Mouse (Mus musculus) heart, postnatal 25 days (tissue): ENCODE results near the gene Slc38a4. TPM values are rescaled to one million over a fixed set of nuclear protein-coding genes. Genes with fewer than 3 reads are reported as not detected.

Experiments used
- DNase-seq: peaks from one replicate; pipeline ENCODE4 v3.0.0; 2022; ENCODE audit warnings: low spot score
- intact Hi-C: fragments of 180-260 bp; cut with DNase I; formaldehyde crosslinking; loops from one replicate; pipeline ENCODE4 v1.15.1; 2025
- total RNA-seq, 2 experiments: library from RNA; stranded (reverse); gene quantifications; 2 replicates each; pipeline ENCODE4 v1.2.3; 2021

Slc38a4 gene
- total RNA-seq, 2 experiments from 2014 or later: 10.6 to 17.1 TPM

DNA sequence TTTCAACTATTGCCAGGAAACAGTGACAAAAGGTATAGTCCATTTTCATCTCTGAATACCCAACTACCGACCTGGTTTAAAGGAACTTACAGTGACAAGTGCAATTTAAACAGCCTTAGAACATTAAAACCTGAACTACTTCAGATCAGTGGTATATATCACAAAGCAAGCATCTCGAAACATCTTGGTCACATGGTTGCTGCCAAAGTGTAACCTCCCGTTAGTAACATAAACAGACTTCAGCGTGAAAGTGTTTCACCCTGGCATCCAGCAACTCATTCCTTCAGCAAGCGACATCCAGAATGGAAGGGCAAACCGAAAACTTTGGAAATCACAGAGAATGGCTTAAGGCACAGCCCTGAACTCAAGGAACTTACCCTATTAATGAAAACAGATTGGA lies 29.1 kb downstream of the Slc38a4 start:
- DNase-seq: no peak
- intact Hi-C loops: no loop called here

DNA sequence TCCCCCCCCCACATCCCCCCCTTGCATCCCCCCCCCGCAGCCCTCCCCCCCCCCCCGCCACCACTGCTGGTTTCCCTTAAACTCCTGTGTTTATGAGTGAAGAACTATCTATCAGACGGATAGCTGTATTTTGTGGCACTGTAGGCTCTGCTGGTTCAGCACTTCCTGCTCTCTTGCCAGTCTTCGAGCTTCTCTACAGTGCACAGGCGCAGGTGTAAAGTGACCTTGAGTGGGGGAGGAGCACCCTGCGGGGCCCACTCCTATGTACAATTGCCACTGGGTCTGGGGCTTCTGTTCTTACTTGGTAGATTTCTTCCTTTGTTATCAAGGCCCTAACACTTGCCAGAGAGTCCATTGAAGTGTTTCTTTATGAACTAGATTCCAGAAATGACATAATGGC lies 33.0 kb downstream of the Slc38a4 start:
- no peak for DNase-seq
- intact Hi-C loops: no loop called here

DNA sequence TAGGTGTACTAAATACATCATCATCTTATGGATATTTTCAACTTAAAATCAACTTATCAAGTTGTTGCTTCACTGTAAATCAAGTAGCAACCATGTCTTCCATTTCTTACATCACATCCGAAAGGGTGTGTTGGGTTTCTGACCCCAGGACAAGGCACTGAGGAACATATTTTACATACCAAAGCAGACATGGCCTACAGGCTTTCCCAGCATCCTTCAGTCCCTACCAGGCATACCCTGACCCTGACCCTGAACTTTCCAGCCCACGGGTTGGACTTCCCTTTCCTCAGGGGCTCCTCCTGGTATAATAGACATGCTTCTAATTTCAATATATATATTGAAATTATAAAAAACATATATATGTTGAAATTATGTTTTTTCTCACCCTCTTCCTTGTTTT lies 33.5 kb downstream of the Slc38a4 start:
- intact Hi-C loops: no loop called here
- no peak for DNase-seq

DNA sequence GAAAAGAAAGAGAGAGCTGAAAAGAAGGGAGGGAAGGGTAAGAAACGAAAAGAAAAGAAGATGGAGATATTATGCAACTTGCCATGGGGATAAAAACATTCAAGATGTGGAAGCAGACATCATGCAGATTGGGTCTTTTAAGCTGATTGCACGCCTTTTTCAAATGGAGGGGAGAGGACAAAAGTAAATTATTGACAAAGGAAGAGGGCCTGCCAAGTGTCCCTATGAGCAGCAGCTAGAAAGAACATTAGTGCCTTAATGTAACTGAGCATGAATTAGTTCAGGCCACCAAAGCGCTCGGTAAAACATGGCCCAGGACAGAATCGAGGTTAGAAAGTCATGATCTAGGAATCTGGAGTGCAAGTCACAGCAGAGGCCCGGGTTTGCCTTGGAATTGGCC lies 35.5 kb downstream of the Slc38a4 start:
- intact Hi-C loops: no loop called here
- no peak for DNase-seq

DNA sequence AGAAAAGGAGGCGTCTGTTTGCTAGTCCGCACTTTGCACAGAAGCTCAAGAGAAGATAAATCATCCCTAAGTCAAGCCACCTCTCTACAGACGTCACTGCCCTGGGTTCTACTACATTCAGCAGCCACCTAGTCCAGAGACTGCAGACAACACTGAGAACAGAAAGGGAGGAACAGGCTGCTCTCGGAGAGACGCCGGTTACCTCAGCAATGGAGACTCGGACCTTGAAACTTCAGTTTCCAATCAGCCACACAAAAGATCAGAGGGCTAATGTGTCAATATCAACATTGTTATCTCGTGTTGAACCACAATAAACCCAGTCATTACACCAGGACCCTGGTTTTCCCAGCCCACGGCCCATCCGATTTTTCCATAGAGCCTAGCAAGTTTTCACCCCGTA lies 36.4 kb downstream of the Slc38a4 start:
- no peak for DNase-seq
- intact Hi-C loops: no loop called here

DNA sequence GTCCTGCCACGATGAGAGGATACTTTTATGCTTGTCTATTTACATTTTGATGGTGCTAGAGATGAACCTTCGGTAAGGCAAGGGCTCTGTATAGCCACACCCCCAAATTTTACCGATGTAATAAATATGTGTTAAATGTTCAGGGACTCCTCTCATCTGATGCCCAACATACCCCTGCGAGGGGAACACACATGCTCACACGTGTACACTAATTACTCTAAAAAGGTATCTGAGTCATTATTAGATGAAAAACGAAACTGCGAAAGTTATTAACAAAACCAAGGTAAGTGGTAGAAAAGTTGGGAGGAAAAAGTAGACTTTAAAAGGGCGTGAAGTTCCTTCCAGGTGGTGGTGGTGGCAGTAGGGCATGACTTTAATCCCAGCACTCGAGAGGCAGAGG lies 38.6 kb downstream of the Slc38a4 start:
- no peak for DNase-seq
- intact Hi-C loops: no loop called here

DNA sequence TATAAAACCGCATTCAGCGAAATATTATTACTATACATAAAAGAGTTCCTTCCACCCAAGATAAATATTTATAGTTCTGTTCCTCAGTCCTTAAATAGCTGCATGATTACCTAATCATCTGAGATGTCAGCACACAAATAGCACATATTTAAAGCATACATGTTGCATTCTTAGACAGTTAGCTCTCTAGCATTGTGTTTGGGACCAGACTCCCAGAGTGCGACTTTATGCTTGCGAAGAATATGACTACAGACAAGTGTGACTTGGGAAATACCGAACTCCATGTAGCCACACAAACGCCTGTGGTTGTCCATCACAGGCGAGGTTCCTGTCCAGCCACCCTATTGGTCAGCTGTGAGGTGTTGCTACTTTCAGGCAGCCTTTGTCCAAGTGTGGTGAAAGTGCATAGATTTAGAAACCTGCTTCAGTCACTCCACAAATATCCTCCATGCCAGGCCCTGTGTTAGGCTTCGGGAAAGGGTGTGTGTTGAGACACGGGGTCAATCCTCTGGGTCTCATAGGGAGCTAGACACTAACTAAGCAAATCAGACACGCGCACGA lies 40.6 kb downstream of the Slc38a4 start:
- no peak for DNase-seq
- intact Hi-C loops: no loop called here

DNA sequence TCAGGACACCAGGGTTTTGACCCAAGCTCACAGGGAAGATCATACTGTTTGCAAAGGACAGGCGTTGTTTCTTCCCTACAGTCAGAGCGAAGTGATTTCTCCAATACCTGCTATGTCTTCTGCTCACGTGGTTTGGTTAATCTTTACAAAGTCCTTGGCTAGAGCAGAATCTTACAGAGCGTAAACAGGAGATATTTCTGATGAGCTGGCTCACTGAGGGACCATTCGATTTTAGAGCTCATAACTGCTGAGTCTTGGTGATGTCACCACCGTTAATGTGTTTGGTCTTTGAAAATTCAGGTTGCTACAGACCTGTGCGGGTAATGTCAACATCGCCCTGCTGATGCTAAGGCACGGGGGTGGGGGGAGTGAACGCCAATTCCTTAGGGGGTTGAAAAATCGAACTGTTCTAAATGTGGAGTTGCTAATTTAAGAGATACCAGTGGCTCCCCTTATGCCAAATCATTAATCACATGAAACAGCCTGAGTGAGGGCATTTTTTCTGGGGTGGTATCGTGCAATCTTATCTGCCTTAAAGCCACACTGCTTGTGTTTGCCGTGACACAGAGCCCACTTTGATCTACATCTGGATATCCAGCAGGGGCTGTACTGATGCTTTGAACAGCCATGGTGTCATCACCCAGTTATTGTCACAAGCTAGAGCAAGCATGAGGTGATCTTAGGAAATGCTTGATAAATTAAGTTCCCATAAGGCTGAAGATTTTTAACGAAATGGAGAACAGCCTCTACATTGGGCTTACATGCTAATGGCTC lies 44.0 kb downstream of the Slc38a4 start:
- intact Hi-C loops: no loop called here
- no peak for DNase-seq

DNA sequence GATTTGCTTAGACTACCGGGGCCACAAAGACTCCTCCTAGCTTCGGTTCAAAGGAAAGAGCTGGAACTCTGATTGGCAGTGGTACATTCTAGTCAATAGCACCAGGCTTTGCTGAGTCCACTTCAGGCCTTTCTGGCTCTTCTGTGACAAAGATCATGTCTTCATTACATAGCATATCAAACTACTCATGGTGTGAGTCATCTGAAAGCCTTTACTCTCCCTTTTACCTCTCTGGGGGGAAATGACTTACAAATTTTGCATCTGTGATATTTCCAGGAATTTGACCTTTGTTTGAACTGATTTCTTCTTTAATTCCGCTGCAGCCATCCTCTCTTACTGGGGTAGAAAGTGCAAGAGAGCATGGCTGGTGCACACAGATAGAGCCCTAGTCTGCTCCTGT lies 46.5 kb downstream of the Slc38a4 start:
- no peak for DNase-seq
- intact Hi-C loops: no loop called here

DNA sequence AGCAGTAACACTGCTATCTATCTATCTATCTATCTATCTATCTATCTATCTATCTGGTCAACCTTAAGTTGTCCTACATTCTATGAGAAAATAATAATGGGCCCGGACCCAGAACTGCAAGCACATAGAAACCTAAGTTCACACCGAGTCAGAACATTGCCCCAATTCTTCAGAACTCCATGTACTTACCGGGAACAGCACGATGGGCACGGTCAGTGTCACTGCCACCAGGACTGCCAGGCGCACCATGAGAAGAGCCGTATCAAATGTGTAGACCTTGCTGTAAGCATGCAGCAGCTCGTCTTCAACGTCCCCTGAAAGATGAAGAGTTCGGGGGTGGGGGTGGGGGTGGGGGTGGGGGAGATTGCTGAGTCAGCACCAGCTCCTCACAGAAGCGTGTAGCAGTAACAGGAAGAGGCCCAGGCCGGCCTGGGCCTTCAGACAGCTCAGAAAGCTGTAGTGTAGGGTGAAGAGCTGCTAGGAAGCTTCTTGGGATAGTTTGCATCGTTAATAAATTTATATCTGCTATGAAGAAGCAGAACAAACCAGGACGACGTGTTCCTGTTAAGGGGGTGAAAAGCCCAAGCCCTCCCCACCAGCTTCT lies 50.0 kb downstream of the Slc38a4 start:
- intact Hi-C loops: no loop called here
- no peak for DNase-seq

DNA sequence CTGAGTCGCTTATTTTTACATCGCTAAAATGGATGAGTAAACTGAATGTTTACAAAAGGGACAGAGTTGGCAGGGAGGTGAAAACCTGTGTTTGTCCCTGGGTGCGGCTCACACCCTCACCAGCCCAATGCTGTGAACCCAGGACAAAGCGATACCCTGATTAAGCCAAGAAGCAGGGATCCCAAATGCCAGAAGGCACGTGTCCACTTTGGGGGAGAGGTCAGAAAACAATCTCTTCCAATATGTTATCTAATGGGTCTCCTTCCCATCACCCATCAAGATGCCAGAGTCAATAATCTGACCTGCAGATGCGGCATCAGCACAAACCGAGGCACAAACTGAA lies 51.3 kb downstream of the Slc38a4 start:
- intact Hi-C loops: loop anchor here (5.0 kb wide), 1 partner anchor 98 kb away; no protein-coding TSS in a partner anchor
- DNase-seq: no peak

DNA sequence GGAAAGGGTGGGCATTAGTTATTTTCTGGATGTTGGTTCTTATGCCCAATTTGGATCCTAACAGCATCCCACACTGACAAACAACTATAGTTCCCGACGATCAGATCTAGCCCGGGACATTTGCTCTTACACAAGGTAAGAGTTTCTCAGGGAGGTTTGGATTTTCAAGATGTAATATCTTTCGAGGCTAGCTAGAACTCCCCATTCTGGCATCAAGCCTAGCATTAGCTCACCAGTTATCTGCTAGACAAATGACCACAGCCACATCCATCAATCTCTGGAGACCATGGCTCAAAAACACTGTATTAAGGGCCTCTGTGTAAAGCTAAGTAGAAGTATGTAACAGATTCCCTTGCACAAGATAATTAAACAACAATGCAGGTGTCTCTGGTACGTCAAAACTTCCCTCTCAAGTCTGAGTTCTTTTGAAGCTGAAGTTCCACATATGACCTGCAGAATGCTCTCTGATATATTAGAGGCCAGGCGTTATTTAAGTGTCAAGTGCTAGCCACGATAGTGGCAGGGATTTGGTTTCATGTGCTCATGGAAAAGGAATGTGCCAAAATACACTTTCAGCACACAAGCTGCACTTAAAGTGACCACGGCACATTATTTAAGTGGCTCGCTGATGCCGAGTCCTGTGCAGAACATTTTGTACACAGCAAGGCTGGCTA lies 51.8 kb downstream of the Slc38a4 start:
- intact Hi-C loops: loop anchor here (5.0 kb wide), 1 partner anchor 98 kb away; no protein-coding TSS in a partner anchor
- peak; percentile 35 for DNase-seq

DNA sequence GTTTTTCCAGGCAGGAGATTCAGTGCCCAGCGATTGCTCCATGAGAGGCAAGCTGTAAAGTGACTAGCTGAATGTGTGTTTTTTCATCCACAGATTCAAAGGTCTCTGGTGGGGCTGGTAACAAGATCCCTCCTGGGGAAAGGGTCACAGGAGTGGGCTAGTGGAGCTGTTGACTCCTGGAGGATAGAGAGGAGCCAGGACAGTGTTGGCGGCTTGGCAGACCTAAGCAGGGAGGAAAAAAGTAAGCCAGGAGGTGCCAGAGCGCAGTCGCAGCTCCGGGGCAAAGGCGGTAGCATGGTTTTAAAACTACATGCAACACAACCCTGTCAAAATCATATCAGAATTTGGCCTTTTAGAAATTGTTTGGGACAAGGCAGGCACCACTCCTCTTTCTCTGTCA lies 52.6 kb downstream of the Slc38a4 start:
- intact Hi-C loops: loop anchor here (5.0 kb wide), 1 partner anchor 99 kb away; no protein-coding TSS in a partner anchor
- DNase-seq: no peak

DNA sequence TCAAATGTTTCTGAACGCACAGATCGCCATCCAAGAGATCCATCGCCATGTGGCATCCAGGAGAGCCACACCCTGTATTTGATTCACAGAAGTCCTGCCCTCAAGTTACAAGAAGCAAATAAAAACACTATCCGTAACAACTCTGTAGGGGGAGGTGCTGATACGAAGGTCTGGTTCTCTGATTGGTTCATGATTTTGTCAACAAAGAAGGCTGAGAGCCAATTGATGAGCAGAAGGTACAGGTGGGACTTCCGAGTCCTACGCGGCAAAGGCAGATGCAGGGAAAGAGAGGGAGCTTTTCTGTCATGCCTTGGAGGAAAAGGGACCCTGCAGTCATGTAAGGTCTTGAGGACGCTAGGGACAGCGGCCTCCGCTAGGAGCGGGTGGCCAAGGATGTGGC lies 53.0 kb downstream of the Slc38a4 start:
- DNase-seq: no peak
- intact Hi-C loops: loop anchor here (5.0 kb wide), 1 partner anchor 100 kb away; no protein-coding TSS in a partner anchor

DNA sequence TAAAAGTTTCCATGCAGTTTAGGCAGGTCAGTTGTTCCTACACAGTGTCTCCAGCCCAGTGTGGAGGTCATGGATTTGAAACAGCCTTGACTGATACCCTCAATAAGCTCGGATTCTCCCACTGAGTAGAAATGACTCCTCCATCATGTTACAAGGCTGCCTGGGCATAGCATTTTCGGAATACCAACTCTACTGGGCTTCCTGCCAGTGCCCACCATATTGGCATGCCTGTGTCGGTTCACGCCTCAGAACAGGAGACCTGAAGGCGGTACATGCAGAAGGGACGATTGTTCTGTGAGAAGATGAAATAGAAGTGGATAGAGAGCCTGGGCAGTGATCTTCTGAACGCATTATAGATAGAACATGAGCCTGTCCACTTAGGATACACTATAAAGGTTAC lies 53.9 kb downstream of the Slc38a4 start:
- intact Hi-C loops: loop anchor here (5.0 kb wide), 1 partner anchor 100 kb away; no protein-coding TSS in a partner anchor
- no peak for DNase-seq

DNA sequence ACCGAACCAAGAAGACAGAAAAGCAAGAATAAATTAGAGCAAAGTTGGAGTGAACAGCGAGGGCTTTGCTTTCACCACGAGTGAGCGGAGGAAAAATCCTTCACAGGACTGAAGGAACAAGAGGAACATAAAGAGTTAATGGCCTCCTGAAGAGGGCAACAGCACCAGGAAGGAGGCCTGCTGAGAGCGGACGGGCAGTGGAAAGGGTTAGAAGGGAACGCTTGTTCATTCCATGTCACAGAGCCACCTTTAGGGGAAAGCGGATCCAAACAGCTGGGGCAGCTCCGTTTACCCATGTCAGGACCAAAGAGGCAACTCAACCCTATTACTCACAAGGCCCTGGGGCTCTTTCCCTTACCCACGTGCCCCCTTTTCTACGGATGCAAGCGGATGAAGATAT lies 54.3 kb downstream of the Slc38a4 start:
- intact Hi-C loops: loop anchor here (5.0 kb wide), 1 partner anchor 101 kb away; no protein-coding TSS in a partner anchor
- DNase-seq: no peak

DNA sequence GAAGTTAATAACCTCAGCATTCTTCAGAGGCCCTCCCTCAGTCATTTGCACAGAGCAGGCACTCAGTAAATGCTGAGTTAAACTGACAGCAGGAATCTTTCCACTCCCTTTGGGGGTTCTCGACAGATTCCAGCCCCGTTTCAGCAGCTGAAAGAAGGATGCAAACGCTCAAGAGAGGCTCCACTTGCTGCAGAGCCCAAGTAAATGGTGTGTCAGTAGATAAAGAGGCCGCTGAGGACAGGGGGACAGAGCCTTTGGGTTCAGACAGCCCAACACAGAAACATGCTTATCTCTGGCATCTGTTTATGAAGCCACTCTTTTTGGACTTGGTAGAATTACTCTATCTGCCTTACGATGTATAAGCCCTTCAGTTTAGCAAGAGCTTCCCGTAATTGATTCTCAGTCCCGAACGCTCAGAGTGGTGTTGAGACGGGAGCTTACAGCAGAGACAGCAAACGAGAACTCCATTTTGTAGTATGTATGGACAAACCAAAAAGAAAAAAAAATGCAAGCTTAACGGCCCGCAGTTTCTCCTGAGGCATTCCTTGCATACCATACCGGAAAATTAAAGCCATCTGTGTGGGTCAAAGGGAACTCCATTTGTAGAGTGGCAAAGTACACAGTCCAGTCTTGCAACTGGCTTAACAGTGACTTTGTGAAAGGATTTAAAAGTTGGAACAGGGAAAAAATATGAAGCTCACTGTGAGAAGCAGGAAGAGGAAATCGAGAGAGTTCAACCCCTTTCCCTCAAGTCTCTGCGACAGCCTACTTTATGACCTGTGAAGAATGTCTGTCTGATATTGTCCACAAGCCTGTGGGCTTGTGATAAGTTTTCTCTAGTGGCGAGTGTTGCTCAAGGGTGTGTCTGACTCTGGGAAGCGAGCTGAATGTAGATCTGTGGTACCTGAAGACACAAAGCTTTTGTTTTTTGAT lies 55.2 kb downstream of the Slc38a4 start:
- intact Hi-C loops: loop anchor here (5.0 kb wide), 1 partner anchor 102 kb away; no protein-coding TSS in a partner anchor
- no peak for DNase-seq

DNA sequence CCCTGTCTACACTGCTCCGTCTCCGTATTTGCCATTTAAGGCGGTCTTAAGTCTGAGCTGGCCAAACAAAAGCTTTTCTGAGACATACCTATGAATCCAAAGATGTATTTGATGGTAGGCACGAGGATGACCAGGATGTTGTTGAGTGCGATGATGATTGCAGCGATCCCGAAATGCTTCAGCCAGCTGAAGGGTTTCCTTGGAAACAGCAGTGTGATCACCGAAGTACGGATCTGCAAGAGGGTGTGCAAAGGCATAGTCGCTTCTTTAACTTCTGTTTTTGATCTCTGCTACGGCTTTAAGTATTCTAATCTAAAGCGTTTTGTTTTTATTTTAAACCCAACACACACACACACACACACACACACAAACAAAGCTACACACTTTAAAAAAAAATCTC lies 56.4 kb downstream of the Slc38a4 start:
- intact Hi-C loops: no loop called here
- DNase-seq: no peak

DNA sequence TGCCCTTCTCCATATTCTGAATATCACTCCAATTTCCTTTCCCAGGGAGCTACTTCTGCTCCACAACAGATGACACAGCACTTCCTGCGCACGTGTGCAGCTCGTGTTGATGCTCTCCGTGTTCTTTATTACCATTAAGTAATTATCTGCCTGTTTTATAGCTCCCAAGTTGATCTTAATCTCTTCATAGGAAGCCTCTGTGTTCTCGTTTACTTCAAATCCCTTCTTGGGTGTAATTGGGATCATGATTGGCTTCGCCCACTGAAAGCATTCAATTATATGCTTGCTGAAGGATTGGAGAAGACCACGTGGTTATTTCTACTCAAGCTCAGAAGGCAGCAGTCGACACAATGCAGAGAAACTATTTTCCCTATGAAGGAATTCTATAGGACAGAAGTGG lies 70.1 kb downstream of the Slc38a4 start:
- intact Hi-C loops: no loop called here
- no peak for DNase-seq
